In the genomic region with DNA sequence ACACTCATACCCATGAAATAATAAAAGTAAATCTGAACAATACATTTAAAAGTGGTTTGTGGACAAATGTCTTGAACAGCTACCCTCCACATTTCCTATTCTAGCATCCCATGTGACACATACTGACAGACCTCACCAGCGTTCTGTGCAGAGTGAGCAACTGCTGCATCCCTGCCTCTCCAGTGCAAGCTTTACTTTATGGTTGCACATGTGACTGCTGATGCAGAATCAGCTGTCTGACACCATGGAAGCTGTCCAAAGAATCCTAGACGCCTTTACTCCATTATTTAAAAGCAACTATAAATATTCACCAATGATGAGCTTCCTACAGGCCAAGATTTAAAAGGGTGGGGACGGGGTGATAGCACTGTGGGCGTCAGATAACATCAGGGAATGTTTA, we compare ENCODE assay signal across 33 mouse cellular contexts. TPM values are rescaled to one million over a fixed set of nuclear protein-coding genes. Genes with fewer than 3 reads are reported as not detected.
DNase-seq lines count a peak whose midpoint lies in the region; ATAC-seq and TF ChIP-seq lines count a peak whose summit lies in the region.
"Had no signal": no experiment of that assay in that cellular context is flagged by ENCODE, and none has a peak within 500 bp of the region (broad histone marks: within the 10 kb centered on the region; RNA-seq: fewer than 3 reads in every experiment).

No protein-coding gene starts in this region.

- peak; percentile 86 for DNase-seq in lung, embryonic 14.5 days
- DNase-seq in lung, adult 2 months: no peak
- DNase-seq in NIH3T3 (ENCODE audit: low read depth): peak; percentile 40
- DNase-seq in lung, postnatal 36 days: peak; percentile 5
- DNase-seq in embryo, embryonic 9.5 days (ENCODE audit: extremely low spot score): no peak
- no peak for DNase-seq in embryo, embryonic 10.5 days (ENCODE audit: low spot score)
- DNase-seq: adrenal gland, postnatal 14 days; B cell, adult 2 months; cerebellum, adult 11-12 months; cerebellum, adult 9-11 months; gastrocnemius, adult 2 months; gastrocnemius, postnatal 36 days; heart, adult 18-20 months; heart, postnatal 36 days; kidney, adult 11 months; kidney, postnatal 25 days; right cerebral cortex, postnatal 14 days; thymus, adult 18-20 months; thymus, postnatal 36 days had no signal

- no peak for TF ChIP-seq POLR2A in lung, adult 2 months (IDR thresholded peaks at IDR 0.05; ENCODE audit: borderline replicate concordance, extremely low read depth, low read depth, low read length)

- no peak overlapping the region for H3ac ChIP-seq in C2C12 (ENCODE audit: control insufficient read depth, insufficient read length, low read depth)

- no peak for TF ChIP-seq CTCF in lung, embryonic 14.5 days (IDR thresholded peaks at IDR 0.05; ENCODE audit: low read depth)
- TF ChIP-seq CTCF in lung, adult 2 months (IDR thresholded peaks at IDR 0.05; ENCODE audit: insufficient read depth, low read length): no peak
- no peak for TF ChIP-seq CTCF in C2C12 (IDR thresholded peaks at IDR 0.05; ENCODE audit: control insufficient read depth, insufficient read depth, insufficient read length)

- WGBS in lung, embryonic 14.5 days: 32% methylated on average over 4 of the region's 4 CpGs
- WGBS in lung, adult 2 months: 41% methylated on average over 4 of the region's 4 CpGs

- no peak overlapping the region for H3K4me3 ChIP-seq in lung, embryonic 14.5 days (ENCODE audit: low read depth, low read length)
- no peak overlapping the region for H3K4me3 ChIP-seq in lung, adult 2 months (replicated peaks; ENCODE audit: extremely low read depth, low read depth, low read length)
- H3K4me3 ChIP-seq in C2C12 (ENCODE audit: insufficient read depth, poor library complexity, severe bottlenecking): no peak overlapping the region
- H3K4me3 ChIP-seq: forebrain, embryonic 15.5 days; gastrocnemius, adult 2 months; hindbrain, embryonic 12.5 days; kidney, embryonic 15.5 days; layer of hippocampus, adult 2 months; left cerebral cortex, adult 2 months; limb, embryonic 13.5 days; neural tube, embryonic 13.5 days; stomach, embryonic 15.5 days had no signal

- H3K27me3 ChIP-seq in lung, embryonic 14.5 days (ENCODE audit: insufficient read depth, low read length): no peaks in the 10 kb centered on the region
- H3K27me3 ChIP-seq in C2C12 (ENCODE audit: control insufficient read depth, insufficient read depth, insufficient read length): no peaks in the 10 kb centered on the region
- H3K27me3 ChIP-seq: CH12.LX; forebrain, embryonic 15.5 days; hindbrain, embryonic 12.5 days; kidney, embryonic 15.5 days; limb, embryonic 13.5 days; neural tube, embryonic 13.5 days; stomach, embryonic 15.5 days had no signal

- no peak overlapping the region for H3K4me2 ChIP-seq in lung, embryonic 14.5 days
- H3K4me2 ChIP-seq: forebrain, embryonic 15.5 days; heart, embryonic 11.5 days; hindbrain, embryonic 12.5 days; kidney, embryonic 15.5 days; limb, embryonic 13.5 days; liver, embryonic 11.5 days; midbrain, embryonic 11.5 days; neural tube, embryonic 13.5 days; stomach, embryonic 15.5 days had no signal

- no peak overlapping the region for H3K9ac ChIP-seq in lung, embryonic 14.5 days
- H3K9ac ChIP-seq: forebrain, embryonic 15.5 days; hindbrain, embryonic 12.5 days; kidney, embryonic 15.5 days; limb, embryonic 13.5 days; neural tube, embryonic 13.5 days; stomach, embryonic 15.5 days had no signal

- H3K27ac ChIP-seq in lung, embryonic 14.5 days (ENCODE audit: low read depth): no peak overlapping the region
- H3K27ac ChIP-seq: forebrain, embryonic 15.5 days; gastrocnemius, adult 2 months; hindbrain, embryonic 12.5 days; kidney, embryonic 15.5 days; layer of hippocampus, adult 2 months; left cerebral cortex, adult 2 months; limb, embryonic 13.5 days; neural tube, embryonic 13.5 days; stomach, embryonic 15.5 days had no signal

- H3K79me3 ChIP-seq in C2C12 (ENCODE audit: low read depth): no peaks in the 10 kb centered on the region

- H3K4me1 ChIP-seq in lung, embryonic 14.5 days (ENCODE audit: insufficient read depth): no peaks in the 10 kb centered on the region
- no peaks in the 10 kb centered on the region for H3K4me1 ChIP-seq in lung, adult 2 months (ENCODE audit: control insufficient read depth, insufficient read depth, low read length)
- H3K4me1 ChIP-seq: forebrain, embryonic 15.5 days; hindbrain, embryonic 12.5 days; kidney, embryonic 15.5 days; limb, embryonic 13.5 days; neural tube, embryonic 13.5 days; stomach, embryonic 15.5 days had no signal

- H3K79me2 ChIP-seq in C2C12 (ENCODE audit: control insufficient read depth, insufficient read depth): no peaks in the 10 kb centered on the region

- peak; percentile 75 for ATAC-seq in lung, embryonic 14.5 days (ENCODE audit: insufficient read depth)
- ATAC-seq: forebrain, embryonic 15.5 days; midbrain, embryonic 16.5 days had no signal

- peaks cover 29% of the 10 kb centered on the region for H3K36me3 ChIP-seq in lung, embryonic 14.5 days (ENCODE audit: insufficient read depth)
- H3K36me3 ChIP-seq in C2C12 (ENCODE audit: control insufficient read depth, insufficient read depth): peaks cover 31% of the 10 kb centered on the region

- no peaks in the 10 kb centered on the region for H3K9me3 ChIP-seq in lung, embryonic 14.5 days (ENCODE audit: low read depth, low read length)
- H3K9me3 ChIP-seq: forebrain, embryonic 15.5 days; hindbrain, embryonic 12.5 days; kidney, embryonic 15.5 days; limb, embryonic 13.5 days; neural tube, embryonic 13.5 days; stomach, embryonic 15.5 days had no signal

TF ChIP-seq in C2C12, 6 proteins besides CTCF, POLR2A, EP300 and RAD21:
- no peak for TF ChIP-seq MYOG (IDR thresholded peaks at IDR 0.05; ENCODE audit: control insufficient read depth, extremely low read depth, insufficient read length)
- TF ChIP-seq USF1 (IDR thresholded peaks at IDR 0.05; ENCODE audit: low read depth): peak; percentile 42
TF ChIP-seq in C2C12: peak in this region for 1.

RNA-seq across cellular contexts. Expression of gene Cyb5d2, which starts 24.5 kb away (rescaled TPM):
- 4.3 and 4.7 TPM in 2 replicates for polyA plus RNA-seq in lung, embryonic 14.5 days (2014; fragmentation: Nextera tagmentation; extraction: Ambion mirVana)
- 4.9 and 5.2 TPM in 2 replicates for polyA plus RNA-seq in lung, adult 2 months (2012; rRNA removed)
- 5.5 TPM for polyA plus RNA-seq in C2C12 (2012; fragmentation: generic; extraction: Trizol)

RNA-seq across cellular contexts. Expression of gene Zzef1, which starts 24.6 kb away (rescaled TPM):
- polyA plus RNA-seq in lung, embryonic 14.5 days (2014; fragmentation: Nextera tagmentation; extraction: Ambion mirVana): 12.2 and 12.6 TPM in 2 replicates
- 22.9 and 29.3 TPM in 2 replicates for polyA plus RNA-seq in lung, adult 2 months (2012; rRNA removed)
- 10.7 TPM for polyA plus RNA-seq in C2C12 (2012; fragmentation: generic; extraction: Trizol)

Comparison
In these comparisons a context has a peak if more than half of its experiments do, and no peak if none do; other contexts are left out.
1. DNase-seq: peak in lung, embryonic 14.5 days (single experiment), NIH3T3 (single experiment) and lung, postnatal 36 days (single experiment); none in lung, adult 2 months (single experiment), embryo, embryonic 9.5 days (single experiment) and embryo, embryonic 10.5 days (single experiment).